Mouse (Mus musculus): Measurements from ENCODE around the gene Nr1d1. TPM values are rescaled to one million over a fixed set of nuclear protein-coding genes. Genes with fewer than 3 reads are reported as not detected.
A peak's percentile ranks its signal among the peaks of the same experiment; 100 is the strongest.

Nr1d1 gene
- 153 and 156 TPM in 2 replicates for polyA plus RNA-seq (2012; rRNA removed)

- peak within 1 kb of the TSS; percentile 99 for H3K27ac ChIP-seq (ENCODE audit: insufficient read depth, low read length)
- TF ChIP-seq POLR2A (IDR thresholded peaks at IDR 0.05; ENCODE audit: extremely low read depth, insufficient read depth, low read length): peak; percentile 99
- no peak for TF ChIP-seq CTCF (IDR thresholded peaks at IDR 0.05; ENCODE audit: extremely low read depth, insufficient read depth, low read length)
- H3K4me1 ChIP-seq (ENCODE audit: control insufficient read depth, insufficient read depth, low read length): peaks cover 3% of the 10 kb centered on the region; the same call in 1 of the 2 replicates
- H3K4me3 ChIP-seq (ENCODE audit: insufficient read depth, low read length): peak within 1 kb of the TSS; percentile 99
Measured at GRCm38 (mm10) chr11:98774582-98775347, at the start of gene Nr1d1. Nr1d1 (minus strand) TSS chr11:98775333.

GRCm38 (mm10) chr11:98820968-98821367 is 45.8 kb upstream of the Nr1d1 start:
- H3K4me1 ChIP-seq (ENCODE audit: control insufficient read depth, insufficient read depth, low read length): no peaks in the 10 kb centered on the region
- H3K4me3 ChIP-seq (ENCODE audit: insufficient read depth, low read length): no peak overlapping the region
- no peak overlapping the region for H3K27ac ChIP-seq (ENCODE audit: insufficient read depth, low read length)
- TF ChIP-seq POLR2A (IDR thresholded peaks at IDR 0.05; ENCODE audit: extremely low read depth, insufficient read depth, low read length) (no peak), CTCF (IDR thresholded peaks at IDR 0.05; ENCODE audit: extremely low read depth, insufficient read depth, low read length) (no peak)

- H3K27ac ChIP-seq (ENCODE audit: insufficient read depth, low read length): no peak overlapping the region
- H3K4me1 ChIP-seq (ENCODE audit: control insufficient read depth, insufficient read depth, low read length): no peaks in the 10 kb centered on the region
- TF ChIP-seq POLR2A (IDR thresholded peaks at IDR 0.05; ENCODE audit: extremely low read depth, insufficient read depth, low read length) (no peak), CTCF (IDR thresholded peaks at IDR 0.05; ENCODE audit: extremely low read depth, insufficient read depth, low read length) (no peak)
- no peak overlapping the region for H3K4me3 ChIP-seq (ENCODE audit: insufficient read depth, low read length)
Measured at GRCm38 (mm10) chr11:98816706-98817239, 41.6 kb upstream of the Nr1d1 start.

GRCm38 (mm10) chr11:98810686-98811085 is 35.6 kb upstream of the Nr1d1 start:
- Histone ChIP-seq H3K4me3 (ENCODE audit: insufficient read depth, low read length) (peak overlapping the region; percentile 77), H3K27ac (ENCODE audit: insufficient read depth, low read length) (no peak overlapping the region), H3K4me1 (ENCODE audit: control insufficient read depth, insufficient read depth, low read length) (peaks cover 1% of the 10 kb centered on the region; the same call in 1 of the 2 replicates)
- no peak for TF ChIP-seq POLR2A (IDR thresholded peaks at IDR 0.05; ENCODE audit: extremely low read depth, insufficient read depth, low read length)
- TF ChIP-seq CTCF (IDR thresholded peaks at IDR 0.05; ENCODE audit: extremely low read depth, insufficient read depth, low read length): no peak

GRCm38 (mm10) chr11:98809457-98810290 is 34.5 kb upstream of the Nr1d1 start:
- H3K27ac ChIP-seq (ENCODE audit: insufficient read depth, low read length): peak overlapping the region; percentile 95
- H3K4me1 ChIP-seq (ENCODE audit: control insufficient read depth, insufficient read depth, low read length): peaks cover 1% of the 10 kb centered on the region; the same call in 1 of the 2 replicates
- no peak for TF ChIP-seq CTCF (IDR thresholded peaks at IDR 0.05; ENCODE audit: extremely low read depth, insufficient read depth, low read length)
- peak; percentile 64 for TF ChIP-seq POLR2A (IDR thresholded peaks at IDR 0.05; ENCODE audit: extremely low read depth, insufficient read depth, low read length)
- peak overlapping the region; percentile 77 for H3K4me3 ChIP-seq (ENCODE audit: insufficient read depth, low read length)

- TF ChIP-seq CTCF (IDR thresholded peaks at IDR 0.05; ENCODE audit: extremely low read depth, insufficient read depth, low read length) (no peak), POLR2A (IDR thresholded peaks at IDR 0.05; ENCODE audit: extremely low read depth, insufficient read depth, low read length) (no peak)
- H3K4me3 ChIP-seq (ENCODE audit: insufficient read depth, low read length): no peak overlapping the region; the same call in 1 of the 2 replicates
- H3K4me1 ChIP-seq (ENCODE audit: control insufficient read depth, insufficient read depth, low read length): peaks cover 1% of the 10 kb centered on the region; the same call in 1 of the 2 replicates
- H3K27ac ChIP-seq (ENCODE audit: insufficient read depth, low read length): no peak overlapping the region
Measured at GRCm38 (mm10) chr11:98808417-98808816, 33.3 kb upstream of the Nr1d1 start.

- Histone ChIP-seq H3K4me1 (ENCODE audit: control insufficient read depth, insufficient read depth, low read length) (no peaks in the 10 kb centered on the region; the same call in 1 of the 2 replicates), H3K4me3 (ENCODE audit: insufficient read depth, low read length) (no peak within 1 kb of the TSS), H3K27ac (ENCODE audit: insufficient read depth, low read length) (no peak within 1 kb of the TSS)
- TF ChIP-seq POLR2A (IDR thresholded peaks at IDR 0.05; ENCODE audit: extremely low read depth, insufficient read depth, low read length) (no peak), CTCF (IDR thresholded peaks at IDR 0.05; ENCODE audit: extremely low read depth, insufficient read depth, low read length) (no peak)
Measured at GRCm38 (mm10) chr11:98804605-98805004, 29.5 kb upstream of the Nr1d1 start, which contains the start of gene Casc3. Casc3 (plus strand) TSS chr11:98804905.

- Histone ChIP-seq H3K4me1 (ENCODE audit: control insufficient read depth, insufficient read depth, low read length) (peaks cover 6% of the 10 kb centered on the region; the same call in 1 of the 2 replicates), H3K27ac (ENCODE audit: insufficient read depth, low read length) (no peak overlapping the region), H3K4me3 (ENCODE audit: insufficient read depth, low read length) (peak overlapping the region; percentile 63)
- TF ChIP-seq POLR2A (IDR thresholded peaks at IDR 0.05; ENCODE audit: extremely low read depth, insufficient read depth, low read length) (no peak), CTCF (IDR thresholded peaks at IDR 0.05; ENCODE audit: extremely low read depth, insufficient read depth, low read length) (no peak)
Measured at GRCm38 (mm10) chr11:98797909-98798308, 22.8 kb upstream of the Nr1d1 start.

- H3K4me1 ChIP-seq (ENCODE audit: control insufficient read depth, insufficient read depth, low read length): peaks cover 6% of the 10 kb centered on the region; the same call in 1 of the 2 replicates
- TF ChIP-seq POLR2A (IDR thresholded peaks at IDR 0.05; ENCODE audit: extremely low read depth, insufficient read depth, low read length): no peak
- TF ChIP-seq CTCF (IDR thresholded peaks at IDR 0.05; ENCODE audit: extremely low read depth, insufficient read depth, low read length): no peak
- peak overlapping the region; percentile 63 for H3K4me3 ChIP-seq (ENCODE audit: insufficient read depth, low read length)
- H3K27ac ChIP-seq (ENCODE audit: insufficient read depth, low read length): 0 out of 2 replicates have a peak overlapping the region, but pooled peaks have one; percentile 44
Measured at GRCm38 (mm10) chr11:98797306-98797705, 22.2 kb upstream of the Nr1d1 start.
